Comparison of ENCODE assay signal across 17 mouse cellular contexts in genomic region chr6:125447660-125448059, GRCm38 (mm10).
"Had no signal": no experiment of that assay in that cellular context is flagged by ENCODE, and none has a peak within 500 bp of the region (broad histone marks: within the 10 kb centered on the region; RNA-seq: fewer than 3 reads in every experiment).

No protein-coding gene starts in this region.

- H3K36me3 ChIP-seq: kidney, embryonic 15.5 days; liver, embryonic 13.5 days; midbrain, embryonic 10.5 days; neural tube, embryonic 12.5 days; neural tube, embryonic 15.5 days had no signal

- H3K4me1 ChIP-seq: liver, embryonic 13.5 days; neural tube, embryonic 12.5 days; neural tube, embryonic 15.5 days had no signal

- DNase-seq: kidney, postnatal 10 days; layer of hippocampus, postnatal 36 days; liver, embryonic 13.5 days; lung, adult 2 months; lung, postnatal 14 days; midbrain, embryonic 14.5 days; retina, postnatal 1 day; thymus, adult 2 months; thymus, postnatal 14 days; thymus, postnatal 4 days had no signal

- H3K27me3 ChIP-seq: kidney, embryonic 15.5 days; liver, embryonic 13.5 days; neural tube, embryonic 12.5 days; neural tube, embryonic 15.5 days had no signal

- H3K4me3 ChIP-seq: kidney, embryonic 15.5 days; left cerebral cortex, adult 2 months; liver, embryonic 13.5 days; megakaryocyte, embryonic 14.5 days; midbrain, embryonic 10.5 days; neural tube, embryonic 12.5 days; neural tube, embryonic 15.5 days had no signal

- H3K27ac ChIP-seq: left cerebral cortex, adult 2 months; liver, embryonic 13.5 days; midbrain, embryonic 10.5 days; neural tube, embryonic 12.5 days; neural tube, embryonic 15.5 days; stomach, postnatal 0 days had no signal

- H3K9me3 ChIP-seq: kidney, embryonic 15.5 days; liver, embryonic 13.5 days; megakaryocyte, embryonic 14.5 days; midbrain, embryonic 10.5 days; neural tube, embryonic 12.5 days; neural tube, embryonic 15.5 days had no signal
